Mouse (Mus musculus): ENCODE data around the gene Kif26a. TPM values are rescaled to one million over a fixed set of nuclear protein-coding genes. Genes with fewer than 3 reads are reported as not detected.

Kif26a gene
- polyA plus RNA-seq, 1 experiment from 2014 or later = 3.6 TPM

GRCm38 (mm10) chr12:112140745-112141144 is 5.3 kb upstream of the Kif26a start:
- H3K9me3 ChIP-seq (ENCODE audit: control insufficient read depth, low read length) = no peaks in the 10 kb centered on the region
- no peak overlapping the region for H3K9ac ChIP-seq (ENCODE audit: low read length)
- peaks cover 14% of the 10 kb centered on the region; the same call in 1 of the 2 replicates for H3K4me1 ChIP-seq (replicated peaks; ENCODE audit: control insufficient read depth, insufficient read depth, low read length)
- WGBS = 63% methylated on average over 7 of the region's 7 CpGs
- ATAC-seq (replicated peaks; ENCODE audit: low FRiP score, low TSS enrichment, low read depth) = no peak
- H3K27me3 ChIP-seq (replicated peaks; ENCODE audit: control insufficient read depth, insufficient read depth, low read length) = peaks cover 44% of the 10 kb centered on the region
- no peak overlapping the region for H3K27ac ChIP-seq (ENCODE audit: low read depth)
- no peak overlapping the region for H3K4me3 ChIP-seq (ENCODE audit: low read depth, low read length)
- H3K4me2 ChIP-seq (ENCODE audit: low read length) = no peak overlapping the region
- DNase-seq (ENCODE audit: low spot score) = no peak
- no peaks in the 10 kb centered on the region for H3K36me3 ChIP-seq (ENCODE audit: control insufficient read depth, insufficient read depth, low read length)

GRCm38 (mm10) chr12:112141300-112141699 is 4.7 kb upstream of the Kif26a start:
- no peak overlapping the region for H3K4me2 ChIP-seq (ENCODE audit: low read length)
- H3K9ac ChIP-seq (ENCODE audit: low read length) = no peak overlapping the region
- H3K36me3 ChIP-seq (ENCODE audit: control insufficient read depth, insufficient read depth, low read length) = no peaks in the 10 kb centered on the region
- no peaks in the 10 kb centered on the region for H3K9me3 ChIP-seq (ENCODE audit: control insufficient read depth, low read length)
- H3K4me3 ChIP-seq (ENCODE audit: low read depth, low read length) = no peak overlapping the region
- WGBS = 3% methylated on average over 6 of the region's 6 CpGs
- H3K27me3 ChIP-seq (replicated peaks; ENCODE audit: control insufficient read depth, insufficient read depth, low read length) = peaks cover 44% of the 10 kb centered on the region
- peak; percentile 90 for DNase-seq (ENCODE audit: low spot score)
- no peak overlapping the region for H3K27ac ChIP-seq (ENCODE audit: low read depth)
- peaks cover 14% of the 10 kb centered on the region; the same call in 1 of the 2 replicates for H3K4me1 ChIP-seq (replicated peaks; ENCODE audit: control insufficient read depth, insufficient read depth, low read length)
- ATAC-seq (replicated peaks; ENCODE audit: low FRiP score, low TSS enrichment, low read depth) = no peak

GRCm38 (mm10) chr12:112143116-112143832 is 2.7 kb upstream of the Kif26a start:
- 7% methylated on average over 14 of the region's 14 CpGs for WGBS
- no peak overlapping the region for H3K9ac ChIP-seq (ENCODE audit: low read length)

GRCm38 (mm10) chr12:112143833-112144201 is 2.2 kb upstream of the Kif26a start:
- peaks cover 20% of the 10 kb centered on the region; the same call in 1 of the 2 replicates for H3K4me1 ChIP-seq (replicated peaks; ENCODE audit: control insufficient read depth, insufficient read depth, low read length)
- ATAC-seq (replicated peaks; ENCODE audit: low FRiP score, low TSS enrichment, low read depth) (no peak), DNase-seq (ENCODE audit: low spot score) (no peak)
- no peaks in the 10 kb centered on the region for H3K36me3 ChIP-seq (ENCODE audit: control insufficient read depth, insufficient read depth, low read length)
- H3K27ac ChIP-seq (ENCODE audit: low read depth) = no peak overlapping the region
- no peak overlapping the region for H3K9ac ChIP-seq (ENCODE audit: low read length)
- WGBS = under 1% methylated on average over 38 of the region's 52 CpGs
- H3K4me2 ChIP-seq (ENCODE audit: low read length) = peak overlapping the region; percentile 91
- peaks cover 44% of the 10 kb centered on the region for H3K27me3 ChIP-seq (replicated peaks; ENCODE audit: control insufficient read depth, insufficient read depth, low read length)
- no peaks in the 10 kb centered on the region for H3K9me3 ChIP-seq (ENCODE audit: control insufficient read depth, low read length)
- peak overlapping the region; percentile 37 for H3K4me3 ChIP-seq (ENCODE audit: low read depth, low read length)

More at GRCm38 (mm10) chr12:112143116-112143832, 2.7 kb upstream of the Kif26a start:
- no peak for DNase-seq (ENCODE audit: low spot score)
- Histone ChIP-seq H3K36me3 (ENCODE audit: control insufficient read depth, insufficient read depth, low read length) (no peaks in the 10 kb centered on the region), H3K27ac (ENCODE audit: low read depth) (no peak overlapping the region), H3K27me3 (replicated peaks; ENCODE audit: control insufficient read depth, insufficient read depth, low read length) (peaks cover 44% of the 10 kb centered on the region), H3K4me3 (ENCODE audit: low read depth, low read length) (peak overlapping the region; percentile 37), H3K9me3 (ENCODE audit: control insufficient read depth, low read length) (no peaks in the 10 kb centered on the region), H3K4me1 (replicated peaks; ENCODE audit: control insufficient read depth, insufficient read depth, low read length) (peaks cover 20% of the 10 kb centered on the region; the same call in 1 of the 2 replicates), H3K4me2 (ENCODE audit: low read length) (peak overlapping the region; percentile 91)
- ATAC-seq (replicated peaks; ENCODE audit: low FRiP score, low TSS enrichment, low read depth) = no peak

GRCm38 (mm10) chr12:112144377-112145115 is 1.5 kb upstream of the Kif26a start:
- no peak overlapping the region for H3K27ac ChIP-seq (ENCODE audit: low read depth)
- H3K9ac ChIP-seq (ENCODE audit: low read length) = no peak overlapping the region
- under 1% methylated on average over 46 of the region's 46 CpGs for WGBS
- H3K36me3 ChIP-seq (ENCODE audit: control insufficient read depth, insufficient read depth, low read length) = no peaks in the 10 kb centered on the region
- H3K4me2 ChIP-seq (ENCODE audit: low read length) = peak overlapping the region; percentile 91
- ATAC-seq (replicated peaks; ENCODE audit: low FRiP score, low TSS enrichment, low read depth) = no peak
- peak overlapping the region; percentile 37 for H3K4me3 ChIP-seq (ENCODE audit: low read depth, low read length)
- peaks cover 44% of the 10 kb centered on the region for H3K27me3 ChIP-seq (replicated peaks; ENCODE audit: control insufficient read depth, insufficient read depth, low read length)
- no peaks in the 10 kb centered on the region for H3K9me3 ChIP-seq (ENCODE audit: control insufficient read depth, low read length)
- H3K4me1 ChIP-seq (replicated peaks; ENCODE audit: control insufficient read depth, insufficient read depth, low read length) = peaks cover 20% of the 10 kb centered on the region; the same call in 1 of the 2 replicates
- no peak for DNase-seq (ENCODE audit: low spot score)

- peak overlapping the region; percentile 91 for H3K4me2 ChIP-seq (ENCODE audit: low read length)
- peak overlapping the region; percentile 58 for H3K4me3 ChIP-seq (ENCODE audit: low read depth, low read length)
- ATAC-seq (replicated peaks; ENCODE audit: low FRiP score, low TSS enrichment, low read depth) = peak; percentile 50
- H3K36me3 ChIP-seq (ENCODE audit: control insufficient read depth, insufficient read depth, low read length) = no peaks in the 10 kb centered on the region
- H3K4me1 ChIP-seq (replicated peaks; ENCODE audit: control insufficient read depth, insufficient read depth, low read length) = peaks cover 22% of the 10 kb centered on the region; the same call in 1 of the 2 replicates
- H3K9me3 ChIP-seq (ENCODE audit: control insufficient read depth, low read length) = no peaks in the 10 kb centered on the region
- H3K27me3 ChIP-seq (replicated peaks; ENCODE audit: control insufficient read depth, insufficient read depth, low read length) = peaks cover 44% of the 10 kb centered on the region
- peak; percentile 94 for DNase-seq (ENCODE audit: low spot score)
- H3K9ac ChIP-seq (ENCODE audit: low read length) = no peak overlapping the region
- WGBS = under 1% methylated on average over 37 of the region's 37 CpGs
- H3K27ac ChIP-seq (ENCODE audit: low read depth) = 0 out of 2 replicates have a peak overlapping the region, but pooled peaks have one; percentile 33
Observed at GRCm38 (mm10) chr12:112145211-112145874, 665 bp upstream of the Kif26a start.

GRCm38 (mm10) chr12:112147365-112147764 is 1.4 kb downstream of the Kif26a start:
- Histone ChIP-seq H3K4me2 (ENCODE audit: low read length) (peak overlapping the region; percentile 91), H3K27ac (ENCODE audit: low read depth) (no peak overlapping the region), H3K36me3 (ENCODE audit: control insufficient read depth, insufficient read depth, low read length) (no peaks in the 10 kb centered on the region), H3K4me3 (ENCODE audit: low read depth, low read length) (peak overlapping the region; percentile 58), H3K9me3 (ENCODE audit: control insufficient read depth, low read length) (no peaks in the 10 kb centered on the region), H3K9ac (ENCODE audit: low read length) (peak overlapping the region; percentile 22; the same call in 1 of the 2 replicates), H3K4me1 (replicated peaks; ENCODE audit: control insufficient read depth, insufficient read depth, low read length) (peaks cover 33% of the 10 kb centered on the region), H3K27me3 (replicated peaks; ENCODE audit: control insufficient read depth, insufficient read depth, low read length) (peaks cover 28% of the 10 kb centered on the region)
- WGBS = 32% methylated on average over 5 of the region's 5 CpGs
- no peak for ATAC-seq (replicated peaks; ENCODE audit: low FRiP score, low TSS enrichment, low read depth)
- DNase-seq (ENCODE audit: low spot score) = no peak

- H3K9ac ChIP-seq (ENCODE audit: low read length) = no peak overlapping the region
- DNase-seq (ENCODE audit: low spot score) = no peak
- ATAC-seq (replicated peaks; ENCODE audit: low FRiP score, low TSS enrichment, low read depth) = no peak
- H3K9me3 ChIP-seq (ENCODE audit: control insufficient read depth, low read length) = no peaks in the 10 kb centered on the region
- no peak overlapping the region for H3K27ac ChIP-seq (ENCODE audit: low read depth)
- no peak overlapping the region for H3K4me2 ChIP-seq (ENCODE audit: low read length)
- peaks cover 26% of the 10 kb centered on the region for H3K4me1 ChIP-seq (replicated peaks; ENCODE audit: control insufficient read depth, insufficient read depth, low read length)
- no peaks in the 10 kb centered on the region for H3K36me3 ChIP-seq (ENCODE audit: control insufficient read depth, insufficient read depth, low read length)
- H3K27me3 ChIP-seq (replicated peaks; ENCODE audit: control insufficient read depth, insufficient read depth, low read length) = peaks cover 1% of the 10 kb centered on the region
- 52% methylated on average over 7 of the region's 7 CpGs for WGBS
- no peak overlapping the region for H3K4me3 ChIP-seq (ENCODE audit: low read depth, low read length)
Observed at GRCm38 (mm10) chr12:112150011-112150410, 4.0 kb downstream of the Kif26a start.

Data from intestine, embryonic 14.5 days (tissue).